Mouse (Mus musculus): ENCODE results near the gene Tas2r130. TPM values are rescaled to one million over a fixed set of nuclear protein-coding genes. Genes with fewer than 3 reads are reported as not detected.
"Not testable (repeated sequence)": the region's sequence is repeated elsewhere in the genome, so short reads cannot be mapped to it uniquely, and the experiment has no call there.

The Tas2r130 gene
- total RNA-seq (2017): not detected in 2 replicates

DNA sequence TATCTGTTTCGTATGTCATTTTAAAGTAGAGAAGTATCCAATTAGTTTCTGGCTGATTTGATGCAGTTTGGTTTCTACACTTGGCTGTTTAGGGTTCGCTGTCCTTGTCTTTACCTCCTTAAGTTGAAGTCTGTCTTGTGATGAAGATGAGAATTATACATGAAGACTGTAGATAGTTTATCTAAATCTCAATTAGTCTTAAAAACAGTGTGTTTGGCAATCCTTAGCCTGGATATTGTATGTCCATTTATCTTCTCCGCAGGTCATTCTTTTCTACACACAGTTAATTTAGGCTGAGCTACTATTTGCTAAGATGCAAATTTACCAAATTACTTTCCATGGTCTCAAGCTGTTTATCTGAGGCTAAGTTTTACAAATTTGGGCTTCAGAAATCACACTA is at the start of gene Tas2r130:
TSS of gene Tas2r130 (minus strand) at position 101 of the 400 bp plus-strand sequence.
- no peak for ATAC-seq (replicated peaks in 1 of 2; ENCODE audit: insufficient read depth in 1 of 2, low FRiP score in 2 of 2, low TSS enrichment in 1 of 2, low read depth in 1 of 2, poor library complexity in 2 of 2, severe bottlenecking in 2 of 2)

DNA sequence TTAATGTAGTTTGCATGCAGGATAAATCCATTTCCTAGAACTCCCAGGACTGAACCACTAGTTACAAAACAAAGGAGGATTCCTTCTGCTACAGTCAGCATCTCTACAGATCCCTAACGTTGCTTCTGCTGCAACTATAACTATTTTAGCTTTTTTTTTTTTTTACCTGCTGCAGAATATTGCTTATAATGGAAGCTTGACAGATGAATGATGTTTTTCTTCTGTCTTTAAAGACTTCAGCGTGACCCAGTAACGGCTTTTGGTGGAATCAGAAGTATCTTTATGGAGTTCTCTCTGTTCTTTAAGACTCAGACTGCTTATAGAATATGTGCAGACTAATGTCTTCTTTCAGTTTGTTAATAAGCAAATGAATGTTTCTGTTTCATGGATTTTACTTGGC is 48.1 kb upstream of the Tas2r130 start, which contains the start of gene Tas2r106:
TSS of gene Tas2r106 (minus strand) at position 101 of the 400 bp plus-strand sequence.
- ATAC-seq (replicated peaks in 1 of 2; ENCODE audit: insufficient read depth in 1 of 2, low FRiP score in 2 of 2, low TSS enrichment in 1 of 2, low read depth in 1 of 2, poor library complexity in 2 of 2, severe bottlenecking in 2 of 2): no peak

DNA sequence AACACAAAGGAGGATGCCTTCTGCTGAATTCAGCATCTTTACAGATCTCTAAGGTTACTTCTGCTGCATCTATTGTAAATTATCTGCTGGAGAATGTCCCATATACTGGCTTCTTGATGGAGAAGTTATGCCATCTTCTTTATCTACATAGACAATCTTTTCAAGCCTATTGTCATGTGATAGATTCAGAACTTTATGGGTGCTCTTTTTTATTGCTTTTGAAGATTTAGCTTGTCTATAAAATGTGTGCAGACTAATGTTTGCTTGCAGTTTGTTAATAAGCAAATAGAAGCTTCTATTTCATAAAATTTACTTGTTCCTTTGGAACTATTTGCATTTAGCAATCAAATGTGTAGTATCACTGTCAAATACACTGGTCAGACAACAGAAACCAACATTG is 29.3 kb upstream of the Tas2r130 start, which contains the start of gene Tas2r107:
TSS of gene Tas2r107 (minus strand) at position 101 of the 400 bp plus-strand sequence.
- no peak for ATAC-seq (replicated peaks in 1 of 2; ENCODE audit: insufficient read depth in 1 of 2, low FRiP score in 2 of 2, low TSS enrichment in 1 of 2, low read depth in 1 of 2, poor library complexity in 2 of 2, severe bottlenecking in 2 of 2)

DNA sequence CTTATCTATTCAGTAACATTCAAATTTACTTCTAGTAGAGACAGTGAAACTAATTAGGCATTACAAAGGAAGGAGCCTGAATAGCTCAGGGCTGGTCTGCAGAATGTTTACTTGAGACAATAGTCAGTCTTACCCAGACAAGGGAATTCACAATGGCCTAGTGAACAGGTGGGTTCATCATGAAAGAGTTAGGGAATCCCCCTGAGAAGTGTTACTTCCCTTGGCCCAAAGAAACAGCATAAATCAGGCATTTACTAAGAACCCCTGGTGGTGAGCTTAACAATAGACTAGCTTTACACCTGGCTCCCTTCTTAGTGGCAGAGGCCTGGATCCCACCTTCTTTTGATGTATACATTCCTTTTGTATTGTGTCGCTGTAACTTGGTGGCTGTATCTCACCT is 20.8 kb downstream of the Tas2r130 start:
- ATAC-seq (replicated peaks in 1 of 2; ENCODE audit: insufficient read depth in 1 of 2, low FRiP score in 2 of 2, low TSS enrichment in 1 of 2, low read depth in 1 of 2, poor library complexity in 2 of 2, severe bottlenecking in 2 of 2): not testable (repeated sequence)

DNA sequence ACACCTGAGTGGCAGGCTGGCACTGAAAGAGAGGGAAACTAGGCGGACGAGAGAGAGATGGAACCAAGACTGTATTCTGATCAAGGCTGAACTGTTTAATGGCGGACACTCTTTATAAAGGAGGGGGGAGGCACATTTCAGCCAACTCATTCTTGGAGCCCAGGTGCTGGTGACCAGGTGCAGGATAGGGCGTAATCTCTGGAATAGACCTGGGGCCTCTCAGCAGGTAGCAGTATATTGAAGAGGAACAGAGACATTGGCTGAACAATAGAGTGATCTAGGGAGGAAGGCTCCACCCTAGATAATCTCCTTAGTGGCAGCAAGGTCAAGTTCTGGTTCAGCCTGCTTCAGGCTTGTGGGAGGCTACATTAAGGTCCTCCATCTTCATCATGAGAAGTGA is 25.9 kb downstream of the Tas2r130 start:
- ATAC-seq (replicated peaks in 1 of 2; ENCODE audit: insufficient read depth in 1 of 2, low FRiP score in 2 of 2, low TSS enrichment in 1 of 2, low read depth in 1 of 2, poor library complexity in 2 of 2, severe bottlenecking in 2 of 2): no peak

Other genes starting within 250 kb of the Tas2r130 start
- 303 and 379 TPM in 2 replicates for gene Ybx3, start 242.4 kb downstream of the Tas2r130 start, total RNA-seq (2017)
- not detected in 2 replicates for gene 5430401F13Rik, start 144.5 kb downstream of the Tas2r130 start, total RNA-seq (2017)
- not detected in 2 replicates for gene Gm6619, start 144.5 kb downstream of the Tas2r130 start, total RNA-seq (2017)
- not detected in 2 replicates for gene Tas2r107, start 29.2 kb upstream of the Tas2r130 start, total RNA-seq (2017)
- not detected in 2 replicates for gene Tas2r106, start 48.0 kb upstream of the Tas2r130 start, total RNA-seq (2017)
- gene Tas2r104, start 54.8 kb upstream of the Tas2r130 start, total RNA-seq (2017): not detected in 2 replicates
- gene Tas2r105, start 56.6 kb upstream of the Tas2r130 start, total RNA-seq (2017): not detected in 2 replicates
- not detected in 2 replicates for gene Tas2r114, start 59.2 kb upstream of the Tas2r130 start, total RNA-seq (2017)

All from hematopoietic stem cell, adult 5-6 weeks (primary cell).